Mouse (Mus musculus) E14TG2a.4 (cell line): ENCODE data around the gene Ccr7.

Experiments
- CTCF ChIP-seq: conservative IDR thresholded peaks from 2 replicates; pipeline ENCODE4 v1.5.1; 2014; ENCODE audit warnings: low read length
- NANOG ChIP-seq: IDR thresholded peaks from 2 replicates; pipeline ENCODE4 v1.6.1; 2014; ENCODE audit warnings: borderline replicate concordance, low read length, mixed read lengths
- POU5F1 ChIP-seq: IDR thresholded peaks from 2 replicates; pipeline ENCODE4 v1.6.1; 2014; ENCODE audit warnings: low read length, borderline replicate concordance

GRCm38 (mm10) chr11:99129287-99129686, 25.6 kb downstream of the Ccr7 start:
- TF ChIP-seq CTCF (no peak), POU5F1 (no peak), NANOG (no peak)
